ENCODE assay signal across 9 mouse cellular contexts in the genomic region with DNA sequence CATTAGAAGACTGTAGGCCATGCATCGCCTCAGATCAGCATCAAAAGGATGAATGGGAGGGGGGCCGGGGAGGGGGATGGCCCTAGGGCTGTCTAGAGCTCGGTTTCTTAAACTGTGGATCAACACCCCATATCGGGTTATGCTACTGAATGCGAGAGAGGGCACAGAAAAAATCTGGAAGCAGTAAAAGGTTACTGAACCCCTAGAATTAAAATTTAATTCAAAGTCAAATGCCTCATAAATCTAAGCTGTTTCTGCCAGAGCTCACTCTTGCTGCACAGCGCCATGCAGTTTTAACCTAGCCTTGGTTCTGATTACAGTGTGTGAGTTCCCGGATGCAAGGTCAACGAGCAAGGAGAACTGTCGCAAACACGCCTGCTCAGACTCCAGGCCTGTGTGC. TPM values are rescaled to one million over a fixed set of nuclear protein-coding genes. Genes with fewer than 3 reads are reported as not detected.
DNase-seq lines count a peak whose midpoint lies in the region; ATAC-seq and TF ChIP-seq lines count a peak whose summit lies in the region.
"Had no signal": no experiment of that assay in that cellular context is flagged by ENCODE, and none has a peak within 500 bp of the region (broad histone marks: within the 10 kb centered on the region; RNA-seq: fewer than 3 reads in every experiment).

No protein-coding gene starts in this region.

- H3K4me2 ChIP-seq in embryonic facial prominence, embryonic 14.5 days (ENCODE audit: low read depth, low read length), result no peak overlapping the region
- H3K4me2 ChIP-seq in limb, embryonic 12.5 days, result no peak overlapping the region; the same call in 1 of the 2 replicates
- H3K4me2 ChIP-seq in intestine, postnatal 0 days (replicated peaks; ENCODE audit: low read depth), result no peak overlapping the region
- H3K4me2 ChIP-seq: liver, embryonic 13.5 days had no signal

- peak; percentile 48 for DNase-seq in gastrocnemius, adult 2 months
- no peak for DNase-seq in gastrocnemius, postnatal 36 days
- DNase-seq in ZHBTc4 (ENCODE audit: low read depth, low spot score), result peak; percentile 79
- peak; percentile 72 for DNase-seq in embryonic facial prominence, embryonic 14.5 days (ENCODE audit: low spot score)
- no peak for DNase-seq in urinary bladder, postnatal 25 days (ENCODE audit: low spot score)
- DNase-seq in layer of hippocampus, adult 18-20 months (ENCODE audit: low spot score in 2 of 2), result no peak
- DNase-seq: liver, embryonic 13.5 days had no signal

- intact Hi-C loops in gastrocnemius, adult 2 months (cut with DNase I), result loop anchor here (2.0 kb wide), 2 partner anchors 34 to 76 kb away; a partner anchor contains a TSS
- intact Hi-C loops in gastrocnemius, postnatal 36 days (cut with DNase I), result loop anchor here (2.0 kb wide), 1 partner anchor 76 kb away; no protein-coding TSS in a partner anchor

- no peak for TF ChIP-seq CTCF in gastrocnemius, adult 2 months (IDR thresholded peaks at IDR 0.05)
- TF ChIP-seq CTCF in intestine, postnatal 0 days (IDR thresholded peaks at IDR 0.05; ENCODE audit: low read depth), result no peak

- no peaks in the 10 kb centered on the region for H3K4me1 ChIP-seq in embryonic facial prominence, embryonic 14.5 days (ENCODE audit: control insufficient read depth, insufficient read depth, low read length)
- H3K4me1 ChIP-seq in limb, embryonic 12.5 days (replicated peaks), result peaks cover 13% of the 10 kb centered on the region
- no peaks in the 10 kb centered on the region for H3K4me1 ChIP-seq in intestine, postnatal 0 days (replicated peaks; ENCODE audit: control insufficient read depth, insufficient read depth, low read length)
- H3K4me1 ChIP-seq: liver, embryonic 13.5 days had no signal

- H3K9me3 ChIP-seq in embryonic facial prominence, embryonic 14.5 days (ENCODE audit: control insufficient read depth, low read length), result no peaks in the 10 kb centered on the region
- 0 out of 2 replicates have a peak, but pooled peaks cover 4% of the 10 kb centered on the region for H3K9me3 ChIP-seq in limb, embryonic 12.5 days
- no peaks in the 10 kb centered on the region for H3K9me3 ChIP-seq in intestine, postnatal 0 days (ENCODE audit: control insufficient read depth)
- H3K9me3 ChIP-seq: liver, embryonic 13.5 days had no signal

- WGBS in embryonic facial prominence, embryonic 14.5 days, result 18% methylated on average over 10 of the region's 10 CpGs
- 6% methylated on average over 10 of the region's 10 CpGs for WGBS in limb, embryonic 12.5 days
- WGBS in intestine, postnatal 0 days, result 51% methylated on average over 10 of the region's 10 CpGs

- ATAC-seq in embryonic facial prominence, embryonic 14.5 days (ENCODE audit: low read depth), result peak; percentile 89
- peak; percentile 95 for ATAC-seq in limb, embryonic 12.5 days (ENCODE audit: insufficient number of reproducible peaks, insufficient read depth, low FRiP score, low TSS enrichment, low read depth)
- ATAC-seq in intestine, postnatal 0 days, result no peak

- H3K9ac ChIP-seq in embryonic facial prominence, embryonic 14.5 days (ENCODE audit: low read depth, low read length), result no peak overlapping the region
- H3K9ac ChIP-seq in limb, embryonic 12.5 days (replicated peaks), result no peak overlapping the region; the same call in 1 of the 2 replicates
- no peak overlapping the region for H3K9ac ChIP-seq in intestine, postnatal 0 days (ENCODE audit: low read depth, low read length)
- H3K9ac ChIP-seq: liver, embryonic 13.5 days had no signal

- no peaks in the 10 kb centered on the region for H3K27me3 ChIP-seq in embryonic facial prominence, embryonic 14.5 days (replicated peaks; ENCODE audit: control insufficient read depth, insufficient read depth, low read length)
- no peaks in the 10 kb centered on the region for H3K27me3 ChIP-seq in limb, embryonic 12.5 days
- H3K27me3 ChIP-seq in intestine, postnatal 0 days (replicated peaks; ENCODE audit: control insufficient read depth, insufficient read depth, low read length), result no peaks in the 10 kb centered on the region
- H3K27me3 ChIP-seq: liver, embryonic 13.5 days had no signal

- peak overlapping the region; percentile 87 for H3K27ac ChIP-seq in gastrocnemius, adult 2 months
- H3K27ac ChIP-seq in embryonic facial prominence, embryonic 14.5 days (replicated peaks; ENCODE audit: low read depth, low read length), result no peak overlapping the region; the same call in 1 of the 2 replicates
- peak overlapping the region; percentile 79 for H3K27ac ChIP-seq in limb, embryonic 12.5 days
- no peak overlapping the region for H3K27ac ChIP-seq in intestine, postnatal 0 days (ENCODE audit: low read depth, low read length)
- H3K27ac ChIP-seq: liver, embryonic 13.5 days had no signal

- no peaks in the 10 kb centered on the region for H3K36me3 ChIP-seq in embryonic facial prominence, embryonic 14.5 days (ENCODE audit: control insufficient read depth, insufficient read depth, low read length)
- no peaks in the 10 kb centered on the region for H3K36me3 ChIP-seq in limb, embryonic 12.5 days
- H3K36me3 ChIP-seq in intestine, postnatal 0 days (ENCODE audit: control insufficient read depth, insufficient read depth), result no peaks in the 10 kb centered on the region
- H3K36me3 ChIP-seq: liver, embryonic 13.5 days had no signal

- no peak overlapping the region for H3K4me3 ChIP-seq in gastrocnemius, adult 2 months
- no peak overlapping the region for H3K4me3 ChIP-seq in embryonic facial prominence, embryonic 14.5 days (ENCODE audit: low read depth, low read length)
- H3K4me3 ChIP-seq in limb, embryonic 12.5 days (replicated peaks), result no peak overlapping the region
- H3K4me3 ChIP-seq in intestine, postnatal 0 days (ENCODE audit: low read depth, low read length), result no peak overlapping the region
- H3K4me3 ChIP-seq: liver, embryonic 13.5 days had no signal

RNA-seq across cellular contexts. Expression of a gene that starts 34.3 kb away (rescaled TPM):
- 1 to 10 TPM; 6.2 to 6.9 TPM for total RNA-seq in gastrocnemius, adult 2 months (2021)
- 1 to 10 TPM; 4.2 to 4.6 TPM for total RNA-seq in gastrocnemius, postnatal 36 days (2021)
- 16.0 and 16.1 TPM in 2 replicates for polyA plus RNA-seq in embryonic facial prominence, embryonic 14.5 days (2014; fragmentation: Nextera tagmentation; extraction: Ambion mirVana)
- 18.2 and 19.9 TPM in 2 replicates for polyA plus RNA-seq in limb, embryonic 12.5 days (2016; fragmentation: Nextera tagmentation; extraction: Ambion mirVana)
- polyA plus RNA-seq in intestine, postnatal 0 days (2015; fragmentation: Nextera tagmentation; extraction: Ambion mirVana), result 11.2 and 11.7 TPM in 2 replicates
- 10 to 100 TPM in 1 of 2 experiments, 1 to 10 TPM in 1; 8.3 to 10.7 TPM for total RNA-seq in layer of hippocampus, adult 18-20 months (2021)

Comparison
In these comparisons a context has a peak if more than half of its experiments do, and no peak if none do; other contexts are left out.
1. DNase-seq: peak in gastrocnemius, adult 2 months (single experiment), ZHBTc4 (single experiment) and embryonic facial prominence, embryonic 14.5 days (single experiment); none in gastrocnemius, postnatal 36 days (0 of 2), urinary bladder, postnatal 25 days (single experiment) and layer of hippocampus, adult 18-20 months (0 of 2).
2. H3K27ac ChIP-seq: peak in gastrocnemius, adult 2 months (single experiment) and limb, embryonic 12.5 days (single experiment); none in embryonic facial prominence, embryonic 14.5 days (single experiment) and intestine, postnatal 0 days (single experiment).